8 mouse cellular contexts compared by ENCODE assay signal in genomic region chr14:31434426-31434825, GRCm38 (mm10). TPM values are rescaled to one million over a fixed set of nuclear protein-coding genes. Genes with fewer than 3 reads are reported as not detected.
DNase-seq lines count a peak whose midpoint lies in the region; ATAC-seq lines count a peak whose summit lies in the region.

No protein-coding gene starts in this region.

- peaks cover 15% of the 10 kb centered on the region for H3K4me1 ChIP-seq in embryonic facial prominence, embryonic 14.5 days (ENCODE audit: control insufficient read depth, insufficient read depth, low read length)
- H3K4me1 ChIP-seq in intestine, embryonic 15.5 days (replicated peaks) = peaks cover 28% of the 10 kb centered on the region; the same call in 1 of the 2 replicates
- peaks cover 36% of the 10 kb centered on the region for H3K4me1 ChIP-seq in midbrain, embryonic 16.5 days (ENCODE audit: control insufficient read depth, insufficient read depth, low read length)

- ATAC-seq in embryonic facial prominence, embryonic 14.5 days (ENCODE audit: low read depth) = no peak
- no peak for ATAC-seq in intestine, embryonic 15.5 days
- no peak for ATAC-seq in midbrain, embryonic 16.5 days

- 34% methylated on average over 5 of the region's 5 CpGs for WGBS in embryonic facial prominence, embryonic 14.5 days
- 62% methylated on average over 5 of the region's 5 CpGs for WGBS in intestine, embryonic 15.5 days
- WGBS in midbrain, embryonic 16.5 days = 47% methylated on average over 5 of the region's 5 CpGs

- no peaks in the 10 kb centered on the region for H3K27me3 ChIP-seq in embryonic facial prominence, embryonic 14.5 days (replicated peaks; ENCODE audit: control insufficient read depth, insufficient read depth, low read length)
- no peaks in the 10 kb centered on the region for H3K27me3 ChIP-seq in intestine, embryonic 15.5 days (replicated peaks)
- no peaks in the 10 kb centered on the region for H3K27me3 ChIP-seq in midbrain, embryonic 16.5 days (ENCODE audit: control insufficient read depth, insufficient read depth, low read depth, low read length)

- no peaks in the 10 kb centered on the region for H3K9me3 ChIP-seq in embryonic facial prominence, embryonic 14.5 days (ENCODE audit: control insufficient read depth, low read length)
- H3K9me3 ChIP-seq in intestine, embryonic 15.5 days = no peaks in the 10 kb centered on the region
- H3K9me3 ChIP-seq in midbrain, embryonic 16.5 days (replicated peaks; ENCODE audit: control insufficient read depth, low read length, poor library complexity, severe bottlenecking) = no peaks in the 10 kb centered on the region

- DNase-seq in kidney, adult 8-10 months = peak; percentile 34 to 71
- DNase-seq in kidney, postnatal 10 days = no peak
- DNase-seq in embryonic facial prominence, embryonic 14.5 days (ENCODE audit: low spot score) = no peak
- no peak for DNase-seq in B cell, adult 2 months
- no peak for DNase-seq in spleen, adult 12 weeks (ENCODE audit: low spot score)
- no peak for DNase-seq in natural killer cell, adult 2 months (ENCODE audit: low spot score in 2 of 2)

- no peaks in the 10 kb centered on the region for H3K36me3 ChIP-seq in embryonic facial prominence, embryonic 14.5 days (ENCODE audit: control insufficient read depth, insufficient read depth, low read length)
- no peaks in the 10 kb centered on the region for H3K36me3 ChIP-seq in intestine, embryonic 15.5 days
- H3K36me3 ChIP-seq in midbrain, embryonic 16.5 days (ENCODE audit: control insufficient read depth, insufficient read depth, low read length) = peaks cover 2% of the 10 kb centered on the region; the same call in 1 of the 2 replicates

- H3K9ac ChIP-seq in embryonic facial prominence, embryonic 14.5 days (ENCODE audit: low read depth, low read length) = no peak overlapping the region
- no peak overlapping the region for H3K9ac ChIP-seq in intestine, embryonic 15.5 days
- H3K9ac ChIP-seq in midbrain, embryonic 16.5 days (ENCODE audit: low read depth, low read length) = peak overlapping the region; percentile 17

- H3K4me2 ChIP-seq in embryonic facial prominence, embryonic 14.5 days (ENCODE audit: low read depth, low read length) = peak overlapping the region; percentile 96
- peak overlapping the region; percentile 97 for H3K4me2 ChIP-seq in intestine, embryonic 15.5 days (replicated peaks)
- H3K4me2 ChIP-seq in midbrain, embryonic 16.5 days (ENCODE audit: low read length) = peak overlapping the region; percentile 65

- H3K27ac ChIP-seq in embryonic facial prominence, embryonic 14.5 days (replicated peaks; ENCODE audit: low read depth, low read length) = no peak overlapping the region
- H3K27ac ChIP-seq in intestine, embryonic 15.5 days = peak overlapping the region; percentile 66; the same call in 1 of the 2 replicates
- H3K27ac ChIP-seq in midbrain, embryonic 16.5 days (ENCODE audit: low read length) = peak overlapping the region; percentile 52; the same call in 1 of the 2 replicates

- peak overlapping the region; percentile 73 for H3K4me3 ChIP-seq in embryonic facial prominence, embryonic 14.5 days (ENCODE audit: low read depth, low read length)
- no peak overlapping the region for H3K4me3 ChIP-seq in intestine, embryonic 15.5 days (replicated peaks)
- peak overlapping the region; percentile 92 for H3K4me3 ChIP-seq in midbrain, embryonic 16.5 days (ENCODE audit: low read depth, low read length)

RNA-seq across cellular contexts. Expression of gene Sh3bp5, which starts 1.5 kb away (rescaled TPM):
- polyA plus RNA-seq in embryonic facial prominence, embryonic 14.5 days (2014; fragmentation: Nextera tagmentation; extraction: Ambion mirVana) = 19.7 and 24.1 TPM in 2 replicates
- polyA plus RNA-seq in intestine, embryonic 15.5 days (2015; fragmentation: Nextera tagmentation; extraction: Ambion mirVana) = 18.1 and 20.6 TPM in 2 replicates
- 156 and 158 TPM in 2 replicates for polyA plus RNA-seq in midbrain, embryonic 16.5 days (2015; fragmentation: Nextera tagmentation; extraction: Ambion mirVana)

RNA-seq across cellular contexts. Expression of gene Eaf1, which starts 59.8 kb away (rescaled TPM):
- polyA plus RNA-seq in embryonic facial prominence, embryonic 14.5 days (2014; fragmentation: Nextera tagmentation; extraction: Ambion mirVana) = 22.6 and 22.9 TPM in 2 replicates
- 19.9 and 21.4 TPM in 2 replicates for polyA plus RNA-seq in intestine, embryonic 15.5 days (2015; fragmentation: Nextera tagmentation; extraction: Ambion mirVana)
- 7.3 and 8.6 TPM in 2 replicates for polyA plus RNA-seq in midbrain, embryonic 16.5 days (2015; fragmentation: Nextera tagmentation; extraction: Ambion mirVana)

Comparison
In these comparisons a context has a peak if more than half of its experiments do, and no peak if none do; other contexts are left out.
1. DNase-seq: peak in kidney, adult 8-10 months (2 of 2); none in kidney, postnatal 10 days (single experiment), embryonic facial prominence, embryonic 14.5 days (single experiment), B cell, adult 2 months (0 of 2), spleen, adult 12 weeks (single experiment) and natural killer cell, adult 2 months (0 of 2).
2. Peak in every context shown above with its lines, with median percentiles within 50 percentile points of each other: H3K4me2 ChIP-seq.